Mouse (Mus musculus) CH12.LX (cell line): ENCODE measurements around the gene Eif4h. TPM values are rescaled to one million over a fixed set of nuclear protein-coding genes. Genes with fewer than 3 reads are reported as not detected.

Experiments used
- DNase-seq: peaks from one replicate; pipeline ENCODE4 v3.0.0-alpha.2; 2013; ENCODE audit errors: extremely low read depth
- H3K27ac ChIP-seq: 2 replicates; pipeline ENCODE4 v1.5.1; 2012; ENCODE audit warnings: low read depth, mild to moderate bottlenecking, control low read depth, moderate library complexity; ENCODE audit not compliant: insufficient read depth
- H3K27me3 ChIP-seq: replicated peaks from 2 replicates; pipeline ENCODE3; 2012; ENCODE audit warnings: inconsistent platforms
- H3K36me3 ChIP-seq, 2 experiments: replicated peaks in 1 of 2; 2 replicates each; pipeline versions ENCODE3 to v1.6.1; 2012; ENCODE audit warnings: inconsistent platforms in 1 of 2, low read length in 1 of 2, mild to moderate bottlenecking in 1 of 2, mixed read lengths in 1 of 2, moderate library complexity in 1 of 2; ENCODE audit not compliant: control insufficient read depth in 1 of 2, insufficient read depth in 1 of 2
- H3K4me1 ChIP-seq, 2 experiments: 2 replicates each; pipeline ENCODE4 v1.6.1; 2012; ENCODE audit warnings: inconsistent platforms in 1 of 2, moderate library complexity in 1 of 2; ENCODE audit not compliant: insufficient read depth in 2 of 2, control insufficient read depth in 1 of 2
- H3K4me2 ChIP-seq: 2 replicates; pipeline ENCODE4 v1.6.1; 2012; ENCODE audit warnings: low read depth, mild to moderate bottlenecking, control low read depth; ENCODE audit not compliant: poor library complexity, insufficient read depth, severe bottlenecking
- H3K4me3 ChIP-seq, 3 experiments: fragments of 150-350 bp in 1 of 3; sonication (generic) in 1 of 3; replicated peaks in 1 of 3; 2 replicates each; pipeline versions ENCODE3 to v1.5.1; 2011 to 2012; ENCODE audit warnings: low read depth in 2 of 3, low read length in 2 of 3, mild to moderate bottlenecking in 2 of 3, moderate library complexity in 2 of 3, control low read depth in 1 of 3, improper control_type of control experiment in 1 of 3, inconsistent platforms in 1 of 3, mixed read lengths in 1 of 3; ENCODE audit not compliant: poor library complexity in 1 of 3
- H3K79me2 ChIP-seq: replicated peaks from 2 replicates; pipeline ENCODE4 v1.6.1; 2012; ENCODE audit warnings: mild to moderate bottlenecking, moderate library complexity; ENCODE audit not compliant: control insufficient read depth, poor library complexity, insufficient read depth, severe bottlenecking; ENCODE audit errors: extremely low read depth
- H3K9ac ChIP-seq: 2 replicates; pipeline ENCODE4 v1.6.1; 2012; ENCODE audit warnings: low read depth, mild to moderate bottlenecking, control low read depth, moderate library complexity; ENCODE audit not compliant: insufficient read depth
- H3K9me3 ChIP-seq: replicated peaks from 2 replicates; pipeline ENCODE3; 2012; ENCODE audit warnings: low read length, inconsistent platforms, mixed read lengths
- CHD1 ChIP-seq: IDR thresholded peaks from 2 replicates; pipeline ENCODE4 v1.6.1; 2012; ENCODE audit warnings: low read depth, low read length, improper control_type of control experiment, inconsistent platforms
- CTCF ChIP-seq, 2 experiments: IDR thresholded peaks in 1 of 2; conservative IDR thresholded peaks in 1 of 2; 2 replicates each; pipeline ENCODE4 v1.5.1; 2011 to 2012; ENCODE audit warnings: low read depth in 2 of 2, low read length in 2 of 2, improper control_type of control experiment in 1 of 2, inconsistent platforms in 1 of 2, mild to moderate bottlenecking in 1 of 2, moderate library complexity in 1 of 2
- E2F4 ChIP-seq: IDR thresholded peaks from 2 replicates; pipeline ENCODE4 v1.6.1; 2011; ENCODE audit warnings: low read depth, low read length, improper control_type of control experiment; ENCODE audit not compliant: insufficient replicate concordance
- EP300 ChIP-seq: IDR thresholded peaks from 2 replicates; pipeline ENCODE4 v1.6.1; 2011; ENCODE audit warnings: low read length, improper control_type of control experiment
- GABPA ChIP-seq: IDR thresholded peaks from 2 replicates; pipeline ENCODE4 v1.6.1; 2012; ENCODE audit warnings: low read depth, low read length, improper control_type of control experiment, inconsistent platforms; ENCODE audit not compliant: insufficient replicate concordance
- HCFC1 ChIP-seq: IDR thresholded peaks from 2 replicates; pipeline ENCODE4 v1.6.1; 2012; ENCODE audit warnings: low read depth, mild to moderate bottlenecking, inconsistent platforms, low read length, improper control_type of control experiment
- IRF4 ChIP-seq: IDR thresholded peaks from 2 replicates; pipeline ENCODE4 v1.6.1; 2014; ENCODE audit warnings: low read depth, mild to moderate bottlenecking, inconsistent platforms, low read length, improper control_type of control experiment
- KAT2A ChIP-seq: IDR thresholded peaks from 2 replicates; pipeline ENCODE4 v1.6.1; 2012; ENCODE audit warnings: low read length, improper control_type of control experiment, inconsistent platforms; ENCODE audit not compliant: insufficient replicate concordance
- MAX ChIP-seq: IDR thresholded peaks from 2 replicates; pipeline ENCODE4 v1.6.1; 2011; ENCODE audit warnings: low read length, improper control_type of control experiment
- NRF1 ChIP-seq: IDR thresholded peaks from 2 replicates; pipeline ENCODE4 v1.6.1; 2014; ENCODE audit warnings: low read depth, mild to moderate bottlenecking, inconsistent platforms, low read length, improper control_type of control experiment, moderate library complexity
- POLR2A ChIP-seq: IDR thresholded peaks from 2 replicates; pipeline ENCODE4 v1.6.1; 2011; ENCODE audit warnings: low read depth, mild to moderate bottlenecking, improper control_type of control experiment, low read length
- RAD21 ChIP-seq: IDR thresholded peaks from 2 replicates; pipeline ENCODE4 v1.6.1; 2011; ENCODE audit warnings: low read depth, mild to moderate bottlenecking, low read length, improper control_type of control experiment, moderate library complexity
- SIN3A ChIP-seq: IDR thresholded peaks from 2 replicates; pipeline ENCODE4 v1.6.1; 2012; ENCODE audit warnings: low read length, improper control_type of control experiment, inconsistent platforms
- SMC3 ChIP-seq: IDR thresholded peaks from 2 replicates; pipeline ENCODE4 v1.6.1; 2011; ENCODE audit warnings: low read depth, low read length, improper control_type of control experiment
- TBP ChIP-seq: conservative IDR thresholded peaks from 2 replicates; pipeline ENCODE4 v1.6.1; 2011; ENCODE audit warnings: low read depth, low read length, improper control_type of control experiment
- TCF12 ChIP-seq: IDR thresholded peaks from 2 replicates; pipeline ENCODE4 v1.6.1; 2014; ENCODE audit warnings: low read depth, mild to moderate bottlenecking, inconsistent platforms, low read length, improper control_type of control experiment
- ZMIZ1 ChIP-seq: IDR thresholded peaks from 2 replicates; pipeline ENCODE4 v1.6.1; 2012; ENCODE audit warnings: low read depth, mild to moderate bottlenecking, inconsistent platforms, low read length, improper control_type of control experiment
- dilution Hi-C: fragments of 300-500 bp; cut with MboI; formaldehyde crosslinking; loops from 2 replicates; pipeline ENCODE4 v1.14.3; 2020; ENCODE audit warnings: low sequenced_read_pairs; ENCODE audit not compliant: extremely low pct_unique_long_range_greater_than_20kb, extremely low pct_ligation_motif_present
- in situ Hi-C: fragments of 300-500 bp; cut with MboI; formaldehyde crosslinking; loops from 3 replicates; pipeline ENCODE4 v1.14.3; 2019; ENCODE audit warnings: low sequenced_read_pairs, low pct_ligation_motif_present, low pct_unique_long_range_greater_than_20kb, mixed read lengths
- polyA plus RNA-seq: library from polyadenylated mRNA; unstranded; fragments of >175 nt; gene quantifications from 2 replicates; pipeline ENCODE4 v1.2.1, GENCODE M21; 2012; ENCODE audit warnings: low read depth; ENCODE audit not compliant: insufficient read length
- total RNA-seq, 2 experiments: library from RNA; depleted of rRNA; stranded (reverse); fragments of 300-350 nt in 1 of 2; fragments of >200 nt in 1 of 2; gene quantifications; 2 replicates each; pipeline ENCODE4 v1.2.3; 2012 to 2014

The Eif4h gene
- total and polyA plus RNA-seq, 3 experiments, result 391 to 470 (median 408) TPM

- Histone ChIP-seq H3K9ac (no peak overlapping the region), H3K9me3 (no peaks in the 10 kb centered on the region), H3K4me2 (no peak overlapping the region)
- no peak for DNase-seq
- no peak for TF ChIP-seq TCF12
- no peak for TF ChIP-seq MAX
- TF ChIP-seq SIN3A, result no peak
- no peak for TF ChIP-seq KAT2A
- TF ChIP-seq CHD1, result no peak
- TF ChIP-seq IRF4, result no peak
- no peak for TF ChIP-seq HCFC1
- no peak for TF ChIP-seq POLR2A
- TF ChIP-seq GABPA, result no peak
- TF ChIP-seq TBP, result no peak
- no peak for TF ChIP-seq CTCF (conservative IDR thresholded peaks at IDR 0.05 in 1 of 2, IDR thresholded peaks at IDR 0.05 in 1 of 2; ENCODE audit: low read depth in 2 of 2, low read length in 2 of 2)
- no peak for TF ChIP-seq E2F4
- TF ChIP-seq NRF1, result no peak
- TF ChIP-seq ZMIZ1, result no peak
- TF ChIP-seq SMC3, result no peak
- TF ChIP-seq EP300, result no peak
- TF ChIP-seq, all 38 proteins: peak for 0
- no peak overlapping the region for H3K27ac ChIP-seq
- no peaks in the 10 kb centered on the region for H3K27me3 ChIP-seq
- no peaks in the 10 kb centered on the region for H3K36me3 ChIP-seq
- dilution Hi-C loops, result no loop called here
- no peak overlapping the region for H3K4me3 ChIP-seq
- peaks cover 2 to 41% of the 10 kb centered on the region in 2 experiments; a peak in 3 of 4 replicates for H3K4me1 ChIP-seq
- no peaks in the 10 kb centered on the region for H3K79me2 ChIP-seq
- in situ Hi-C loops, result no loop called here
These were observed 61.8 kb downstream of the Eif4h start for GRCm38 (mm10) chr5:134577534-134577933.

GRCm38 (mm10) chr5:134576517-134577220 lies 62.6 kb downstream of the Eif4h start:
- H3K27ac ChIP-seq, result no peak overlapping the region
- no peak for DNase-seq
- H3K36me3 ChIP-seq, result no peaks in the 10 kb centered on the region
- H3K4me3 ChIP-seq, result no peak overlapping the region
- dilution Hi-C loops (no loop called here), in situ Hi-C loops (no loop called here)
- TF ChIP-seq SIN3A, result no peak
- peak; percentile 30 for TF ChIP-seq RAD21
- TF ChIP-seq SMC3, result peak; percentile 27; the same call in 1 of the 2 replicates
- peak in 1 of 2 experiments; percentile 46; a peak in 2 of 4 replicates for TF ChIP-seq CTCF (conservative IDR thresholded peaks at IDR 0.05 in 1 of 2, IDR thresholded peaks at IDR 0.05 in 1 of 2; ENCODE audit: low read depth in 2 of 2, low read length in 2 of 2)
- no peaks in the 10 kb centered on the region for H3K27me3 ChIP-seq
- H3K9me3 ChIP-seq, result no peaks in the 10 kb centered on the region
- peaks cover 2 to 48% of the 10 kb centered on the region in 2 experiments; a peak in 3 of 4 replicates for H3K4me1 ChIP-seq
- H3K4me2 ChIP-seq, result no peak overlapping the region
- no peaks in the 10 kb centered on the region for H3K79me2 ChIP-seq
- no peak overlapping the region for H3K9ac ChIP-seq
